Mouse (Mus musculus): Measurements from ENCODE around the gene Dnajb11.
A peak's percentile ranks its signal among the peaks of the same experiment; 100 is the strongest.

Dnajb11 gene

DNA sequence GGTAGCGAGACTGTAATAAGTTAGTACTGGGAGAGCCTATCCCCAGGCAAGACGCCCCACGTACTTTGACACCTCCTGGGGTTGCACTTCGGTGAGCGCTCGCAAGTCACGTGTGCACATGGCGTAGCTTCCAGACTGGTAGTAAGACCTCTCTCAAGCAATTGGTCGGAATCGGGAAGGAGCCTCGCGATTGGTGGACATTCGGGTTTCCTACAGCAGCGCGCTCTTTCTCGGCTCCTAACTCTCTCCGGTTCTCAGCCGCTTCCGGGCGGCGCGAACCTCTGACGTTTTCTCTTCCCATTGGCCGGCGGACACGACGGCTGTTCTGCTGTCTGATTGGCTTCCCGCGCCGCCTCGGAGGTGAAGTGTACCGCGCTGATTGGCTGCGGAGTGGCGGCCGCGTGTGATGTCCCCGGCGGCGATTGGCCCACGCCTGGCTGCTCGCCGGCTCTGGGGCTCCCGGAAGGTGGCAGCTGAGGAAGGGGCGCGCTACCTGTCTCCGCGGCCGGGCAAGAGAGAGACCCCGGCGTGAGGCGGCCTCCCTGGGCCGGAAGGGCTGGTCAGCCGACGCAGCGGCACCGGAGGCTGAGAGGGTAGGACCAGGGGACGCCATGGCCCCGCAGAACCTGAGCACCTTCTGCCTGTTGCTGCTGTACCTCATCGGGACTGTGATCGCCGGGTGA, at the start of gene Dnajb11, which contains the start of gene Tbccd1:
Gene Dnajb11, plus strand, starts transcription at position 415 of the 683 bp plus-strand sequence.
Gene Tbccd1, minus strand, starts transcription at position 239 of the 683 bp plus-strand sequence.
- DNase-seq (ENCODE audit: low read depth, low spot score) = peak; percentile 100

DNA sequence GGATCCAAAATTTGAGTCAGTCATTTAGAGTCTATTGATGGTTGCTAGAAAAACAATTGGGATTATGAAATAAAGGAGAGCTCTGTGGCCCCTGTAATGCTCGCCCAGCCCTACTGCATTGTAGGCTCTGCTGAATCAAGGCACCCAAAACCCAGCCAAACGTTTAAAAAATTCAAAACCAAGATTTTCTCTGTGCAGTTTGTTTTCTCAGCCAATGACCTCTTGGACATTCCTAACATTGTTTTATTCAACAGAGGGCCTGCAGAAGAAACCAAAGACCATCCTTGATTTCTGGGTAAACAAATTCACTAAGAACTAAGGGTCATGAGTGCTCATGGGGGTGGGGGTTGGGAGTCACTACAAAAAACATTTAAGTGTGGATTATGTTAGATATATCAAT, 46.2 kb upstream of the Dnajb11 start, which contains the start of gene Crygs:
Gene Crygs, minus strand, starts transcription at position 101 of the 400 bp plus-strand sequence.
- DNase-seq (ENCODE audit: low read depth, low spot score) = no peak

DNA sequence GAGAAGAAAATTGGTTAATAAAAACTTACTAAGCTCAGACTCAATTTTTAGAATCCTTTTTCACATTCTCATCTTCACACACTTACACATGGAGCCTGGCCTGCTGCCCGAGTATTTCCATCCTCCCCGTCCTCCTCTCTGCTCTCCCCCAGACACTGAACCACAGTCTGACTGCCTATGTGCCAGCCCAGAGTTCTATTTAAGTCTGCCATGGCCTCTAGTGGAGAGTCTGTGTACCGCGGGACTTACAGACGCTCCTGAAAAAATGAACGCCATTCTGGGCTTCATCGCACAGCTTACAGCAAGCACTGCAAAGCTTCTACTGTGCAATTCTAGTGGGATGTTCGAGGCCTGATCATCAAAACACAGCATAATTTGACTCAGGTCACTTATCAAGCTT, 36.9 kb upstream of the Dnajb11 start:
- DNase-seq (ENCODE audit: low read depth, low spot score) = peak; percentile 57

DNA sequence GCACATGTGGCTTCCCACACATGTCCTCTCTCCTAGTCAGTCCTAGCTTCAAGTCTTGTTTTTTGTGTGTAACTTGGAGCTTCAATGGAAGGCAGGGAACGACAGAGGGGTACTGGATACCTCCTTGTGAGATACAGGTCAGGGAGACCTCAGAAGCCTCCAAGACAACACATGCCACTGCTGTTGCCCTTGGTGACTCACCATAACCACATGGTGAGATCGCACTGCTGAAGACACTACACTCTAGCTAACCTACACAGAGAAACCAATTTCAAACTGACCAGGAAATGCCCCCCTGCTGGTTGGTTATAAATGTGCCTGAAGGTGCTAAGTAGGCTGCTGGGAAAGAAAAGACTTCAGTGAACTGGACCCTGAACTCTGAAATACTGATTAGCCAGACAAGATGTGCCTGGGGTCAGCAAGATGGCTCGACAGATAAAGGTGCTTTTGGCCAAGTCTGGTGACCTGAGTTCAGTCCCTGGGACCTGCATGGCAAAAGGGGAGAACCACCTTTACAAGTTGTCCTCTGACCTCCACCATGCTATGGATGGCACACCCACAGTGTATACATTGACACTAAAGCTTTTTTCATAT, 24.6 kb upstream of the Dnajb11 start:
- peak; percentile 59 for DNase-seq (ENCODE audit: low read depth, low spot score)

DNA sequence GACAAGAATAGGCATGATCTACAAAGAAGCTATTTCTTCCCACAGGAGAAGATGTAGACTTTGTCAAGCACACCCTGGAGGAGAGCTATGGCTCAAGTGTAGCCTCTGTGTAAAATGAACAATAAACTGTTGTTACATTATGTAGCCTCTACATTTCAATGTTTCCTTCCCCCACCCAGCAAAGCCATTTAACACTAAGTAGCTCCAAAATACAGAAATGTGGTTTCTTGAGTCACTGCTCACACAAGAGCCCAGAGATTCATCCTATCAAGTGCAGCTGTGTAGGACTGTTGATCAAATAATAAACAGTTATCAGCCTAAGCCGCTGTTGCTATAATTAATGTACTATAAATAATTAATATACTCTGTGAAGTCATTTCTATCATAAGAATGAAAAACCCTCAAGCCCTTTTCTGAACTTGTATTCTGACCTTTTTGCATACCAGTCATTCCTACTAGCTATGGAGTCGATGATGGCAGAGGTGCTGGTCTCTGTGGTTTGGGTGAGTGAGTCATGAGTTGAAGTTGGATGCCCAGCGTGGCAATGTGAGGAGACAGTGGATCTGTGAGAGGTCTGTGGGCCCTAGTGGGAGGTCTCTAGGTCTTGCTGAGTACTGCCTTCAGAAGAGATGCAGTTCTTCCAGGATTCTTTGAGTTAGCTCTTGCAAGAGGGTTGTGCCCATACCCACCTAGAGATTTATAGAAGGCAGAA, 18.3 kb upstream of the Dnajb11 start:
- DNase-seq (ENCODE audit: low read depth, low spot score) = peak; percentile 98

DNA sequence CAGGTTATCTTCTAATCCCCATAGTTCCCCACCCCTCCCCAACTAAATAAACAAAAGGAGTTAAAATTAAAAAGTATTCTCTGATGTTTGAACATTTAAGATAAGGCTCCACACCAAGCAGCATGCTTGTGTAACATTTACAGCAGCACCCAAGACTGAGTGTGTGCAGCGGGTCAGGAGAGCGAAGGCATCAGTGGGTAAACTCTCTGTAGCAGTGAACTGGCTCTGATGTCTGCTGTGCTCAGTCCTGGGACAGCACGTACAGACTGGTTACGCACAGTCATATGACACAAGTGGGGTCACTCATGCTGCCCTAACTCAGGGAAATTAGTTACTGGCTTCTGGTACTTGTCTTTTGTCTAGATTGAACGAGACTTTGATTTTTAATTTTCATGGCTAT, 14.8 kb upstream of the Dnajb11 start:
- DNase-seq (ENCODE audit: low read depth, low spot score) = no peak

DNA sequence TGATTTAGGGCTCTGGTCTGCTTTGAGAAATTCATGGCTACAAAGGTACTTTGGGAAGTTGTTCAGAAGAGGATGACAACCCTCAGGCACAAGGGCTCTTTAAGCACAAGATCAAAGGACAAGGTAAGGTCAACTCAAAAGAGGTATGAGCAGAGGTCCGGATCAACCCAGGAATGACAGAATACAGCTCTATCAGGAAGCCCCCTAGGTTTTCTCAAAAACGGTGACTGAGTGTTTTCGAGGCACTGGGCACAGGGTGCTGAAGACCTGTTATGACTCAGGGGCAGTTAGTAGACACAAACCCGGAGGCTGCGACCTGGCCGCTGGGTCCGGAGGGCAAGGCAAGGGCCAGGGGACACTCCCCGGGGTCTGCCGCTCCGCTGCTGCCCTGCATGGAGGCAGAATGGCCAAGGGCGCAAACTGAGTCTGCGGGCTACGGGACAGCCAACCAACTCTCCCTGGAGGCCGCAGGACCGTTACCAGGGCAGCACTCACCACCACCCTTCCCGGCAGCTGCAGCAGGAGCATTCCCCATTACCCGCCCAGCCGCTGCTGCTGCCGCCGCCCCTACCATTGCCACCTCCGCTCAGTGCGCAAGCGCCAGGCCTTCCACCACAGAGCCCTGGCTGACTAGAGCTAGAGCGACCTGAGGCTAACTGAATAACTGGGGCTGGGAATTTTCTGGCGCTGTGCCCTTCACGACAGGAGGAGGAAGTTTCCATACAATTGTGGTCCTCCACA, 13.4 kb upstream of the Dnajb11 start:
- no peak for DNase-seq (ENCODE audit: low read depth, low spot score)

DNA sequence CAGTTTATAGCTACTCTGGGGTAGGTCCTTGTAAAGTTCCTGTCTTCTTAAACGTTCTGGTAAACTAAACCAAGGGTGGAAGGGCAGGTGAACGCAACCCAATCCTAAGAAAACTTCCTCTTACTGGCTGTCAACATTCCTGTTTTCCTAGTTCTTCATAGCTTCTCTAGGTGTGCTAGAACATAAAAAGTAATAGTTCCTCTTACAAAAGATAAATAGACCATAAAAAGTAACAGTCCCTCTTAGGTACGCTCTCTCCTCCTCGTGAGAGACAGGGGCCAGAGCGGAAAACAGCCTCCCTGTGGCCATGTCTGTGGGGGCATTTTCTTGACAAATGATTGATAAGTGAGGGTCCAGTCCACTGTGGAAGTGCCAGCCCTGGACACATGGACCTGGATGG, 12.8 kb upstream of the Dnajb11 start:
- no peak for DNase-seq (ENCODE audit: low read depth, low spot score)

DNA sequence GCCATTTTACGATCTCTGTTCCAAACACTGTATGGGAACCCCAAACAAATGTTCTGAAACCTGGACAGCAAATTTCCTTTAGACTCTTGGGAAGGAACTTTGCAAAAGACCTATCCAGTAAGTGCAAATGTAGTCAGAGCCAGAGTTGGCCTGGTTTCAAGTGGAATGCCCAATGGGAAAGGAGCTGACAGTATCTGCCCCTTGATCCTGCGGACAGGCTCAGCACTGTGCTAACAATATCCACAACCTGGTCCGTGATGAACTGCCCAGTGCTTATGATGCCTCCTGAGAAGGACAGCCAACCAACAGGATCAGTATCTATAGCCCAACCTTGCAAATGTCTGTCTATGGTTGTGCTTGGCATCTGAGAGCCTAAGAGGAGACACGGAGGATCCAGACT, 12.2 kb upstream of the Dnajb11 start:
- DNase-seq (ENCODE audit: low read depth, low spot score) = no peak

DNA sequence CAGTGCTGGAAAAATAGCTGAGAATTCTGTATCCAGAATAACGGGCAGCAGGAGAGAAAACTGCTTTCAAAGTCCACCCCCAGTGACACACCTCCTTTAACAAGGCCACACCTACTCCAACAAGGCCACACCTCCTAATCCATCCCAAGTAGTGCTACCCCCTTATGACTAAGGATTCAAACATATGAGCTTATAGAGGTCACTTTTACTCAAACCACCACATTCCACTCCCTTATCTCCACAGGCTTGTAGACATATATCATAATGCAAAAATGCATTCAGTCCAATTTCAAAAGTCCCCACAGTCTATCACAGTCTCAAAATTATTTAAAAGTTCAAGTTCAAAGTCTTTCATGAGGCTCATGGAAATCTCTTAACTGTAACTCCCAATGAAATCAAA, 10.0 kb upstream of the Dnajb11 start:
- peak; percentile 80 for DNase-seq (ENCODE audit: low read depth, low spot score)

DNA sequence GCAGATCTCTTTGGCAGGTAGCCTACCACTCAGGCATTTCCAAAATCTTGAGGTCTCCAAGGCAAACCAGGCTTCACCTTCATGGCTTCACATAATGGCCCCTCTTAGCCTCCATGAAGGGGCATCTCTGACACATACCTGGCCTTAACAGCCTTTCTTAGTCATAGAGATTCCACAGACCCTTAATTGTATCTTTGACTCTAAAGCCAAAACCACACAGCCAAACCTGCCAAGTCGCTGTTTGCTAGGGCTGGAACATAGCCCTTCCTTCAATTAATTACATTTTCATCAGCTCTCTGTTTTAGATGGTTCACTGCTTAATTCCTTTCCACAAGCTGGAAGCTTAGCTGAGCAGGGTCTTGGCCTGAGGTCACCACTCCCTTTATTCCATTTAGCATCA, 9.3 kb upstream of the Dnajb11 start:
- peak; percentile 90 for DNase-seq (ENCODE audit: low read depth, low spot score)

DNA sequence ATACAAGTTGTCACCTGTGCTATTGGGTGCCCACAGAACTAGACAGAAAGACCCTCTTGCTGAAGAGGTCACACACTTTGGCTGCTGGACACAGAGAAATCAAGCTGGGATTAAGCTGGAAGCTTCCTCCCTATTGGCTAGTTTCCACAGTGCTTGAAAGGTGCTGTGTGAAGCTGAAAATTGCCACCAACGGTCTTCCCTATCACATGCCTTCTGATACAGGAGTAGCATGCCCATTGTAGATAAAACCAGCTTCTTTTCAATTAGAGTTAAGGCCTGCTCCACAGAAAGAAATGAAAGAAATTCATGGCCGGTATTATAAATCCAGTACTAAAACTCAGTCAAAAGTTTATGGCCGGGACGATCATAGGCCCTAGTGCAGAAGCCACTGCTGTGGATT, 4.9 kb upstream of the Dnajb11 start:
- no peak for DNase-seq (ENCODE audit: low read depth, low spot score)

DNA sequence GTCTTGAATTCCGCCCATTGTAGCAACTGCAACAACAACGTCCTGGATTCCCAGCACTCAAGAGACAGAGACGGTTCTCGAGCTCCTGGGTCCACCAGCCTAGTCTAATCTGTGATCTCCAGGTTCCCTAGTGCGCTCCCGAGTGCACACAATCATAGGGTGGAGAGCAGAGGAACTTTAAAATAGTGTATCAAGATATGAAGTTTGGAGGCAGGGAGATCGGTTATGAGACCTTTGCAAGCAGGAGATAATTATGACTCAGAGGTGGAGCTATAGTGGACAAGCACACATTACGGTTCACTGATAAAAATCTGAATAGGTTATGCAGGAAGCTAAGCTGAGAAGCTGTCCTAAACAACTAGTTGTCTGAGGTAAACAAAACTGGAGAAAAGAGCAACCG, 872 bp upstream of the Dnajb11 start:
- no peak for DNase-seq (ENCODE audit: low read depth, low spot score)

DNA sequence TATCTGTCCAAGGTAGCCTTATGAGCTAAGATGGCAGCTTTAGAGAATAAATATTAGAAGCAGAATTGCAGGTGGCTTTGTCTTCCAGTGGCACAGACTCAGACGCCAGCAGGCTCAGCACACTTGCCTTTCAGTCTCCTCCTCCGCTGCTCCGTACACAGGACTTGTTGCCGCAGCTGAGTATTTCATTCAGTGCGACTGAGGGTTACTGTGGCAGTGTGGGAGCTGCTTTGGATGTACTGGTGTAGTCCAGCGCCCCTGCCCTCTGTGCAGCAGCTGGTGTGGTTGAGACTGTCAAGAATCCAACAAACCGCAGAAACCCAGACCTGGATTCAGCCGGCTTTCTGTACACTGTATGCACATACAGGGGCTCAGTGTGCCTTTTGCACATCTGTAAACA, 14.8 kb downstream of the Dnajb11 start:
- no peak for DNase-seq (ENCODE audit: low read depth, low spot score)

DNA sequence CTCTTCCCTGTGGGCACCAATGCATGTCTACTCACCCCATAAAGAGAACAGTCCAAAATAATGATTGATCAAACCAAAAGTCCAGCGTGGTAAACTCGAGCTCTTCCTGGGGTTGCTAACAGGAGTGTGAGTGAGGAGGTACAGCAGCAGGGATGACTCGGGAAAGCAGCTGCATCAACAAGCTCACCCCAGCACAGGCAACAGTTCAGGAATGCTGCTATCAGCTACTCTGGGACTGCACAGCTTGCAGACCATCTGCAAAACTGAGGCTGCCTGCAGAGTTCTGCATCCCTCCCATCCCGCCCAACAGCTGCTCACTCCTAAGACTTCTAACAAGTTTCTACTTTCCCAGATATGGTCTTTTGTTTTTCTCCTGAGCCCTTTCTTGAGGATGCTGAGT, 15.7 kb downstream of the Dnajb11 start:
- no peak for DNase-seq (ENCODE audit: low read depth, low spot score)

DNA sequence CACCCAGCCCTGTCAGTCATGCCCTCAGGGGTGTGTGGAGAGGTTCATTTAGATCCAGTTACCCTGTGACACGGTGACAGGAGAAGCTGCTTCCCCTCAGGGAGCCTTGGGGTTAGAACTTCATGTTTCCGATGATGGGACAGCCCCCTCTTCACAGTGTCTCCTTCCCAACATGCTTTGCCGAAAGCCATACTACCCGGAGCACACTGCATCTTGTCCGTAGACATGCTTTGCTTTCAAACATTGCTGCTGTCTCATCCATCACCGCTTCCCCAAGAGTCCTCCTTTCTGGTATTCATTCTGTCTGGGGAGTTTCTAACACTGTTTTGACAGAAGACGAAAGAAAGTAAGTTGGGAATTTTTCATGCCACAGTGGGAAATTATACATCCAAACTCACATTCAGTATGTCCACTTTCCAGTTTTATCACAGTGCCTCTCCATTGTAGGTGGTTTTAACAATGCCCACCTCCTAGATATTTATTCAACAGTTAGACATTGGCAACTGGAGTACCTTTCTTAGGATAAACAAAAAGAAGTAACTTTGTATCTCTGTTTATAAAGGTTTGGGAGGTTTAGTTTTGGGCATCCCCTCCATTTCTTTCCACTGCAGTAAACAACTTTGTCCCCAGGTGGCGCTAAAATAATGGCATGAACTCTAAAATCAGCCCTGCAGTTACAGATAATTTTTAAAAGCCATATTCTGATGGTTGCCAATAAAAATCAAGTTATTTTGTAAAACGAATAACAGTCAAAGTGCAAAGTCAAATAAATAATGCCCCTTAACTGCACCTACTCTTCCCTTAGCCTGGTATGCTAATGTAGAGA, 18.8 kb downstream of the Dnajb11 start:
- peak; percentile 73 for DNase-seq (ENCODE audit: low read depth, low spot score)

DNA sequence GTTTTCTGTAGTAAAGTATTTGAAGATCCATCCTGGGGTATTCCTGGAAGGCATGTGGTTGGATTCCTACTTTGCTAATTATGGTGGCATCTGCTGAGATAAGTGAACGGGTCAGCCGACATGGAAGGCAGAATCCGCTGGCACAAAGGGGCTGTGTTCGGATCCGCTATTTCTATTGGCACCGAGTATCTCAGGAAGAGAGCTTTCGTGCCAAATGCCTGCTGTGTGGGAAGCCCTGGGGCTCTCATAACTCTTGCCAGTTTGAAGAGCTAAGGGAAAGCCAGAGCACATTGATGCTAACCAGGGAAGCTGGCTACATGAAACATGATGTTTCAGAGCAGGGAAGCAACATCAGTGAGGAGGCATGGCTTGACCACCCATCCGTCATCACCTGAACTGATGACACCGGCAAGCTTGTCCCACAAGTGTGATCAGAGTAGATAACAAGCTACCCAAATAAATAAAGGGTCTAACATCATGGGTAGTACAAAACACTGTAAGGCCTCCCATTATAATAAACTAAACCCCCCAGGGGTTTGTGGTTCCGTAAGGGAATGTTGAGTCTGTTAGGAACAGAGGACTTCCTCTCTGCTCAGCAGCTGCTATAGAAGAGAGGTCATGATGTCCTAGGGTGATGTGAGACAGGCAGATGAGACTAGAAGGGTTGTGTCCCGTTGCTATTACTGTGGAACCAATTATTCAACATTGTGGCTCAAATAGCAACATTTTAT, 20.2 kb downstream of the Dnajb11 start:
- peak; percentile 59 for DNase-seq (ENCODE audit: low read depth, low spot score)

DNA sequence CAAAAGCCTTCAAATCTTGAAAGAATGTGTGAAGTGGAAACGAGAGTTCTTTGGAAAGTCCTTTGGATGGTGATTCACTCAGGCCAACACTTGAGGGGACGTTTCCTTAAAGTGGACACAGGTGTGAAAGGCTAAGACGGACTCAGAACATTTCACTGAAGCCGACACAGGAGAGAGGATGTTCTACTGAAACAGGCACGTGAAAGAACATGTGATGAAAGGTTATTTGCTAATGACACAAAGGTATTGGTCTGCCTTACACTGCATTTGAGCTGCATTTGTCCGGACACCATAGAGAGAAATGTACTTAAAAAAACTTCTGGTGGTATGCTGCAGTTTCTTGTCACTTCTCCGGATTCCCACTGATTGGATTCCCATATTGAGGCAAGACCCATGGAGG, 21.1 kb downstream of the Dnajb11 start:
- no peak for DNase-seq (ENCODE audit: low read depth, low spot score)

DNA sequence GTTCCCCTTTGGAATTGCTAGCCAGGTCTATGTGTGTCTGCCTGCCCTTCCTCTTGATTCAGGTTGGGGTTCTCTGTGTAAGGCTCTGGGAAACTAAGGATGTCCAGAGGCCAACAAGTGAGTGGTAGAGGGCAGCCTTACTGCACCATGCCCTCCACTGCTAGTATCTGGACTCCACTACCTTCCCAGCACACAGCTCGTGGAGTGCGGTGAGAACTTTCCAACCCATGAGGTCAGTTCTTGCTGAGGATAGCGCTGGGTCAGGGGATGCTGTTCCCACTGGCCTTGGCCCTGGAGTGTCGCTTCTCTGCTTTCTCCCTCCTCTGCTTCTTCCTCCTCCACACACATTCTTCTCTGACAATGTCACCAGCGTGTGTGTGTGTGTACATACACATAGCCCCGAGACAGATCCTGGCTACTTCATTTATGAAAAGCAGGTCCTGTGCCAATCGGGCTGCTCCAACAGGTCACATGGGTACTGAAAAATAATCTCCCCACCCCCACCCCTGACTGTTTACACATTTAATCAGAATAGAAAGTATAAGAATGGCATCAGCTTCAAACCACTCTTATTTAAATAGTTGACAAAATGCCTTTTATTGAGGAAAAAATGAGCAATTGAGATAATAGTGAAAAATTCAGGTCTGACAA, 22.4 kb downstream of the Dnajb11 start:
- DNase-seq (ENCODE audit: low read depth, low spot score) = peak; percentile 50

DNA sequence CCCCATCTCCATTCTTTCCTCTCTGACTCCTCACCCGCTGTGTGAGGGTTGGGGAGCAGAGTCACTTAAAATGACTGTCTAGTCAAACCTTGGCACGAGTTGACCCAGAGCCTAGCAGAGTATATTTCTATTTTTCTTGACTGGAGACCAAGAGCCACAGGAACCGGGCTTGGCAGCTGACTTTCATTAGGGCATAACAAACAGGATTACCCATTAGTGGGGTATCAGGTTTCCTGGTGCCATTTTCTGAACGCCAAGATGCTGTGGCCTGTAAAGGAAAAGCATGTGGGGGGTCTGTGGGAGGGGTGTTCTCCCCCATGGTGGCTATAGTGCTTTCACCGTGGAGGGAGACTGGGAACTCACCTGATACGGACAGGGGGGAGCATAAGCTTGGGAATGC, 23.3 kb downstream of the Dnajb11 start:
- peak; percentile 73 for DNase-seq (ENCODE audit: low read depth, low spot score)

All from 3T3-L1 (cell line).